In the genomic region with DNA sequence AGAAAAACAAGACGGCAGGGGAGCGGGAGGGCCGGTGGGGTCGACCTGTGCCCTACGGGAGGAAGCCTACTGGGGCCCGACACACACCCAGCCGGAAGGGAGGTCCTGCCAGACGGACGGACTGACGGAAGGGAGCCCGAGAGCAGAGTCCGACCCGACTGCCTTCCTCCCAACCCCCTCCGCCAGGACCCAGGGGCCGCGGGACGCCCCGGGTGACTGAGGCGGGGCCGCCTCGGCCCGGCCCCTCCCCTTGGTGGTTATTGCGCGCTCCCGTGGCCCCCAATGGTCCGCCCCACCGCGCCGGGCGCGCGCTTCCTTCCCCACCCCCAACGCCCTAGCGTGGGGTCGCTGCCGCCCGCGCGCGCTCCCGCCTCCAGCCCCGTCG, we compare ENCODE assay signal across 7 mouse cellular contexts. TPM values are rescaled to one million over a fixed set of nuclear protein-coding genes. Genes with fewer than 3 reads are reported as not detected.
A peak's percentile ranks its signal among the peaks of the same experiment; 100 is the strongest.
DNase-seq lines count a peak whose midpoint lies in the region; ATAC-seq lines count a peak whose summit lies in the region.

No protein-coding gene starts in this region.

- H3K27me3 ChIP-seq in hindbrain, embryonic 15.5 days = no peaks in the 10 kb centered on the region

- DNase-seq in adrenal gland, adult (ENCODE audit: inconsistent age in 2 of 2, low spot score in 1 of 2) = peak; percentile 95 to 97
- DNase-seq in cerebellum, postnatal 25 days = peak; percentile 88 to 90
- DNase-seq in gastrocnemius, adult 18-20 months (ENCODE audit: low spot score) = peak; percentile 89
- peak; percentile 67 to 78 for DNase-seq in left cerebral cortex, postnatal 25 days (ENCODE audit: low spot score in 2 of 2)
- DNase-seq in spleen, adult 12 weeks (ENCODE audit: low spot score) = peak; percentile 78

- peak overlapping the region; percentile 78 for H3K4me3 ChIP-seq in hindbrain, embryonic 15.5 days

- peak overlapping the region; percentile 76 for H3K4me2 ChIP-seq in hindbrain, embryonic 15.5 days

- H3K9me3 ChIP-seq in hindbrain, embryonic 15.5 days = no peaks in the 10 kb centered on the region

- H3K36me3 ChIP-seq in hindbrain, embryonic 15.5 days = peaks cover 12% of the 10 kb centered on the region; the same call in 1 of the 2 replicates

- ATAC-seq in hindbrain, embryonic 15.5 days (ENCODE audit: low FRiP score, low read depth) = peak; percentile 49
- ATAC-seq in megakaryocyte-erythroid progenitor cell, adult 5-6 weeks (replicated peaks; ENCODE audit: low FRiP score, low TSS enrichment, poor library complexity, severe bottlenecking) = peak; percentile 49

- peaks cover 52% of the 10 kb centered on the region for H3K4me1 ChIP-seq in hindbrain, embryonic 15.5 days (replicated peaks)

- peak overlapping the region; percentile 98 for H3K27ac ChIP-seq in hindbrain, embryonic 15.5 days (replicated peaks)

- H3K9ac ChIP-seq in hindbrain, embryonic 15.5 days = peak overlapping the region; percentile 81

- intact Hi-C loops in left cerebral cortex, postnatal 25 days (cut with DNase I) = loop anchor here (5.0 kb wide), 1 partner anchor 61 kb away; a partner anchor contains a TSS

- 1% methylated on average over 28 of the region's 43 CpGs for WGBS in hindbrain, embryonic 15.5 days

RNA-seq across cellular contexts. Expression of a gene that starts 0.4 kb away (rescaled TPM):
- total RNA-seq in gastrocnemius, adult 18-20 months (2021) = 100 to 1,000 TPM; 107 to 108 TPM
- 96.4 and 107 TPM in 2 replicates for polyA plus RNA-seq in hindbrain, embryonic 15.5 days (2015; fragmentation: Nextera tagmentation; extraction: Ambion mirVana)
- 100 to 1,000 TPM in 1 of 2 experiments, 10 to 100 TPM in 1; 98.1 to 101 TPM for total RNA-seq in left cerebral cortex, postnatal 25 days (2021)
- 23.6 and 24.3 TPM in 2 replicates for total RNA-seq in megakaryocyte-erythroid progenitor cell, adult 5-6 weeks (2014; fragmentation: Nextera tagmentation)
- 19.5 and 22.1 TPM in 2 replicates for total RNA-seq in megakaryocyte-erythroid progenitor cell, adult 5-6 weeks (2017)

RNA-seq across cellular contexts. Expression of a gene that starts 12.5 kb away (rescaled TPM):
- 1 to 10 TPM; 6.0 to 6.1 TPM for total RNA-seq in gastrocnemius, adult 18-20 months (2021)
- polyA plus RNA-seq in hindbrain, embryonic 15.5 days (2015; fragmentation: Nextera tagmentation; extraction: Ambion mirVana) = 102 and 111 TPM in 2 replicates
- 10 to 100 TPM; 85.3 to 91.2 TPM for total RNA-seq in left cerebral cortex, postnatal 25 days (2021)
- 16.2 and 30.1 TPM in 2 replicates for total RNA-seq in megakaryocyte-erythroid progenitor cell, adult 5-6 weeks (2014; fragmentation: Nextera tagmentation)
- total RNA-seq in megakaryocyte-erythroid progenitor cell, adult 5-6 weeks (2017) = 3.0 and 7.5 TPM in 2 replicates

RNA-seq across cellular contexts. Expression of a gene that starts 12.7 kb away (rescaled TPM):
- total RNA-seq in gastrocnemius, adult 18-20 months (2021) = not detected
- 0.14 and 0.29 TPM in 2 replicates for polyA plus RNA-seq in hindbrain, embryonic 15.5 days (2015; fragmentation: Nextera tagmentation; extraction: Ambion mirVana)
- total RNA-seq in left cerebral cortex, postnatal 25 days (2021) = not detected
- total RNA-seq in megakaryocyte-erythroid progenitor cell, adult 5-6 weeks (2014; fragmentation: Nextera tagmentation) = not detected in 2 replicates
- not detected in 2 replicates for total RNA-seq in megakaryocyte-erythroid progenitor cell, adult 5-6 weeks (2017)

RNA-seq across cellular contexts. Expression of a gene that starts 14.7 kb away (rescaled TPM):
- under 1 TPM in 1 of 2 experiments, not detected in 1; 0.21 TPM for total RNA-seq in gastrocnemius, adult 18-20 months (2021)
- polyA plus RNA-seq in hindbrain, embryonic 15.5 days (2015; fragmentation: Nextera tagmentation; extraction: Ambion mirVana) = 0.39 and 1.1 TPM in 2 replicates
- not detected for total RNA-seq in left cerebral cortex, postnatal 25 days (2021)
- total RNA-seq in megakaryocyte-erythroid progenitor cell, adult 5-6 weeks (2014; fragmentation: Nextera tagmentation) = not detected in 2 replicates
- total RNA-seq in megakaryocyte-erythroid progenitor cell, adult 5-6 weeks (2017) = not detected in 2 replicates

RNA-seq across cellular contexts. Expression of a gene that starts 14.7 kb away (rescaled TPM):
- total RNA-seq in gastrocnemius, adult 18-20 months (2021) = not detected
- polyA plus RNA-seq in hindbrain, embryonic 15.5 days (2015; fragmentation: Nextera tagmentation; extraction: Ambion mirVana) = 23.9 and 26.6 TPM in 2 replicates
- total RNA-seq in left cerebral cortex, postnatal 25 days (2021) = 1 to 10 TPM in 1 of 2 experiments, under 1 TPM in 1; 0.62 to 1.7 TPM
- not detected in 2 replicates for total RNA-seq in megakaryocyte-erythroid progenitor cell, adult 5-6 weeks (2014; fragmentation: Nextera tagmentation)
- not detected in 2 replicates for total RNA-seq in megakaryocyte-erythroid progenitor cell, adult 5-6 weeks (2017)

Comparison
In these comparisons a context has a peak if more than half of its experiments do, and no peak if none do; other contexts are left out.
1. Peak in every context shown above with its lines: DNase-seq, ATAC-seq, H3K4me3 ChIP-seq and H3K27ac ChIP-seq.